Mouse (Mus musculus) cerebellum, adult 9-10 months (tissue): ENCODE results near the gene Olfr70.

Source experiments
- DNase-seq: peaks from one replicate; pipeline ENCODE4 v3.0.0; 2022

The Olfr70 gene

GRCm38 (mm10) chr4:43700707-43701106 is at the start of gene Olfr70:
Olfr70 (minus strand) TSS chr4:43700807.
- no peak for DNase-seq

- peak; percentile 36 for DNase-seq
Measured at GRCm38 (mm10) chr4:43745187-43745586, 44.6 kb upstream of the Olfr70 start.

GRCm38 (mm10) chr4:43743099-43743498 is 42.5 kb upstream of the Olfr70 start:
- DNase-seq, result no peak

GRCm38 (mm10) chr4:43742637-43743036 is 42.0 kb upstream of the Olfr70 start:
- DNase-seq, result no peak

- DNase-seq, result no peak
Measured at GRCm38 (mm10) chr4:43741526-43741925, 40.9 kb upstream of the Olfr70 start.

GRCm38 (mm10) chr4:43738989-43739674 is 38.5 kb upstream of the Olfr70 start:
- no peak for DNase-seq

GRCm38 (mm10) chr4:43737144-43737543 is 36.5 kb upstream of the Olfr70 start:
- no peak for DNase-seq

GRCm38 (mm10) chr4:43733186-43733585 is 32.6 kb upstream of the Olfr70 start:
- no peak for DNase-seq

GRCm38 (mm10) chr4:43732171-43732570 is 31.6 kb upstream of the Olfr70 start:
- no peak for DNase-seq

- no peak for DNase-seq
Measured at GRCm38 (mm10) chr4:43730750-43731297, 30.2 kb upstream of the Olfr70 start.

GRCm38 (mm10) chr4:43729794-43730550 is 29.4 kb upstream of the Olfr70 start, which contains the start of gene Spaar:
Spaar (plus strand) TSS chr4:43730034.
- DNase-seq, result no peak

GRCm38 (mm10) chr4:43729126-43729525 is 28.5 kb upstream of the Olfr70 start:
- no peak for DNase-seq

GRCm38 (mm10) chr4:43728576-43728954 is 28.0 kb upstream of the Olfr70 start:
- DNase-seq, result no peak

- DNase-seq, result no peak
Measured at GRCm38 (mm10) chr4:43727718-43728575, 27.3 kb upstream of the Olfr70 start.

GRCm38 (mm10) chr4:43726995-43727394 is 26.4 kb upstream of the Olfr70 start, which contains the start of gene Hrct1:
Hrct1 (plus strand) TSS chr4:43727188.
- DNase-seq, result no peak

- DNase-seq, result no peak
Measured at GRCm38 (mm10) chr4:43726228-43726993, 25.8 kb upstream of the Olfr70 start.

- no peak for DNase-seq
Measured at GRCm38 (mm10) chr4:43724764-43725163, 24.2 kb upstream of the Olfr70 start.

- no peak for DNase-seq
Measured at GRCm38 (mm10) chr4:43722191-43722590, 21.6 kb upstream of the Olfr70 start.

- no peak for DNase-seq
Measured at GRCm38 (mm10) chr4:43720491-43721228, 20.1 kb upstream of the Olfr70 start.

- DNase-seq, result no peak
Measured at GRCm38 (mm10) chr4:43713652-43714219, 13.1 kb upstream of the Olfr70 start.

- DNase-seq, result peak; percentile 85
Measured at GRCm38 (mm10) chr4:43711821-43712220, 11.2 kb upstream of the Olfr70 start.
